Mouse (Mus musculus): Measurements from ENCODE around the gene Ffar1.

DNA sequence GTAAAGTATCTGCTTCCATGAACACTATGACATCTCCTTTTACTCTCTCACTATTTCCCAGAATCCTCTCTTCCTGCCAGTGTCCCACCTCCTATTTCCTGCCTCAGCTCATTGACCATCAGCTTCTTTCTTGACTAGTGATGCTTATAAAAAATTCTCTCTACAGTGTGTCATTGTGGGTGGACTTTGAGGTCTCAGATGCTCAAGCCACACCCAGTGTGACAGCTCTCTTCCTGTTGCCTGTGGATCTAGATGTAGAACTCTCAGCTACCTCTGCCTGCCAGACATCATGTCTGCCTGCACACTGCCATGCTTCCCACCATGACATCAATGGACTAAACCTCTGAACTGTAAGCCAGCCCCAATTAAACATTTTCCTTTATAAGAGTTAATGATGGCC is 24.1 kb downstream of the Ffar1 start:
- TF ChIP-seq POLR2A (IDR thresholded peaks at IDR 0.05; ENCODE audit: control insufficient read depth, low read depth, low read length), result no peak
- no peak for TF ChIP-seq CTCF (IDR thresholded peaks at IDR 0.05; ENCODE audit: control insufficient read depth, insufficient read depth, insufficient replicate concordance, low read depth, low read length)

Measured in testis, adult 2 months (tissue).